Mouse (Mus musculus) kidney, adult 8-10 months (tissue): ENCODE data around the gene Lrrc43.
"Not testable (repeated sequence)": the region's sequence is repeated elsewhere in the genome, so short reads cannot be mapped to it uniquely, and the experiment has no call there.

ENCODE experiments used
- DNase-seq, 2 experiments: peaks; one replicate each; pipeline ENCODE4 v3.0.0; 2022

Lrrc43 gene

GRCm38 (mm10) chr5:123489112-123489785 is at the start of gene Lrrc43, which contains the start of gene Il31:
TSS of gene Lrrc43 (plus strand) at chr5:123489305.
TSS of gene Il31 (minus strand) at chr5:123489489.
- DNase-seq = no peak

- DNase-seq = no peak
Measured at GRCm38 (mm10) chr5:123439312-123439711, 49.8 kb upstream of the Lrrc43 start.

GRCm38 (mm10) chr5:123439941-123440340 is 49.2 kb upstream of the Lrrc43 start:
- peak in 1 of 2 experiments; percentile 17 for DNase-seq

- no peak for DNase-seq
Measured at GRCm38 (mm10) chr5:123440664-123441063, 48.4 kb upstream of the Lrrc43 start.

GRCm38 (mm10) chr5:123442283-123442682 is 46.8 kb upstream of the Lrrc43 start:
- no peak for DNase-seq

- peak; percentile 38 to 70 for DNase-seq
Measured at GRCm38 (mm10) chr5:123444069-123444468, 45.0 kb upstream of the Lrrc43 start.

GRCm38 (mm10) chr5:123444849-123445334 is 44.2 kb upstream of the Lrrc43 start:
- no peak for DNase-seq

- DNase-seq = no peak
Measured at GRCm38 (mm10) chr5:123451886-123452285, 37.2 kb upstream of the Lrrc43 start.

GRCm38 (mm10) chr5:123461420-123461819 is 27.7 kb upstream of the Lrrc43 start:
- DNase-seq = no peak

- DNase-seq = no peak
Measured at GRCm38 (mm10) chr5:123464638-123465037, 24.5 kb upstream of the Lrrc43 start.

- no peak for DNase-seq
Measured at GRCm38 (mm10) chr5:123470784-123471400, 18.2 kb upstream of the Lrrc43 start.

- no peak for DNase-seq
Measured at GRCm38 (mm10) chr5:123473817-123474216, 15.3 kb upstream of the Lrrc43 start.

GRCm38 (mm10) chr5:123487659-123488395 is 1.3 kb upstream of the Lrrc43 start:
- DNase-seq = no peak

GRCm38 (mm10) chr5:123489935-123490334 is 830 bp downstream of the Lrrc43 start:
- DNase-seq = no peak

- DNase-seq = peak in 1 of 2 experiments; percentile 13
Measured at GRCm38 (mm10) chr5:123499717-123500116, 10.6 kb downstream of the Lrrc43 start.

GRCm38 (mm10) chr5:123501973-123502372 is 12.9 kb downstream of the Lrrc43 start:
- DNase-seq = no peak

GRCm38 (mm10) chr5:123507936-123508723 is 19.0 kb downstream of the Lrrc43 start:
- DNase-seq = peak; percentile 51 to 70

- DNase-seq = no peak
Measured at GRCm38 (mm10) chr5:123508921-123509320, 19.8 kb downstream of the Lrrc43 start.

- no peak for DNase-seq
Measured at GRCm38 (mm10) chr5:123510160-123510559, 21.1 kb downstream of the Lrrc43 start, which contains the start of gene B3gnt4. TSS of gene B3gnt4 (plus strand) at chr5:123510460.

GRCm38 (mm10) chr5:123511426-123511825 is 22.3 kb downstream of the Lrrc43 start:
- DNase-seq = not testable (repeated sequence)

- DNase-seq = no peak
Measured at GRCm38 (mm10) chr5:123512102-123512501, 23.0 kb downstream of the Lrrc43 start.

GRCm38 (mm10) chr5:123514871-123515270 is 25.8 kb downstream of the Lrrc43 start:
- DNase-seq = no peak

GRCm38 (mm10) chr5:123520666-123521065 is 31.6 kb downstream of the Lrrc43 start:
- no peak for DNase-seq
